Mouse (Mus musculus): ENCODE measurements at regions not wholly inside any gene's neighbourhood (a gene's known extent, or its start where the extent isn't known, plus 50 kb on each side); places are given as distances from the start of the nearest gene placed in this dataset.

DNA sequence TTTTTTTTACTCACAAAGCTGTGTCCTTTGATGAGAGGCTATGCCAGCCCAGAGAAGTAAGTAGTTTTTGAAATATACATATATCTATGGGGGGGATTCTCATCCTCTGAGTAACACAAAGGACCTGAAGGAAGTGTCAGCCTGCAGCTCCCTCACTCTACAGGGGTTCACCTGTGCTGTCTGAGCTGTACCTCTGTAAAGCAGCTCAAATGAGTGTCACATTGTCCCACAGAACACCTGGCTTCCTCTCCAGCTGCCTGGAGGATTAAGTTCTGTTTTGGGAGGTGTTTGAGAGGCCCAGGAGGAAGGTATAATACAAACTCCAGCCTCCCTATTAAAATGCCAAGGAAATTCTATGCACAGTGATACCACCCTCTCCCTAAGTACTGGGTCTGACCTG is 83.3 kb upstream of the Tbc1d5 start:
- no peak for DNase-seq (ENCODE audit: low spot score)

GRCm38 (mm10) chr17:51258316-51258715 is 79.2 kb upstream of the Tbc1d5 start:
- no peak for DNase-seq (ENCODE audit: low spot score)

- DNase-seq (ENCODE audit: low spot score), result no peak
Observed at GRCm38 (mm10) chr17:51248543-51248942, 69.4 kb upstream of the Tbc1d5 start.

- no peak for DNase-seq (ENCODE audit: low spot score)
Observed at GRCm38 (mm10) chr17:51246038-51246437, 66.9 kb upstream of the Tbc1d5 start.

GRCm38 (mm10) chr17:51240360-51240993 is 61.3 kb upstream of the Tbc1d5 start:
- no peak for DNase-seq (ENCODE audit: low spot score)

DNA sequence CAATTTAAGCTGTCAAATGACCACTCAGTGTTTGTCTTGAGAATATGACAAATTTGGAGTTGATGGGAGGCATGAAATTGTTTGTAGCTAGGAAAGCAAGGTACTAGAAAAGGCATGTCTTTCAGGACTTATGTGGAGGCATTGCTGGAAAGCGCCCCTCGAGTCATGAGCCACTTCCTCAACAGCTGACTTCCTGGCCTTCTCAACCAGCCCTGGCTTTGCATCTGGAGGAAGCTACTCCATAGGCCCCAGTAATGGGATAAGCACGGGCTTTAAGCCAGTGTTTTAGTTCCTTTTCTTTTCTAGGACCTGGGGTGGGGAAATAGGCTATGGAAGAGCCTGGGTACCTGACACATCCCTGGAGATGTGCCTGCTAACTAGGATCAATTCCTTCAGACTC is 60.3 kb upstream of the Tbc1d5 start:
- DNase-seq (ENCODE audit: low spot score), result no peak

Measured in yolk sac, embryonic 10.5 days (tissue).